Mouse (Mus musculus): ENCODE results near the gene Tmem189.

GRCm38 (mm10) chr2:167617034-167617433 is 72.6 kb downstream of the Tmem189 start:
- TF ChIP-seq GATA1 (IDR thresholded peaks at IDR 0.05; ENCODE audit: low read length) (no peak), TAL1 (IDR thresholded peaks at IDR 0.05; ENCODE audit: low read length) (no peak)
